Mouse (Mus musculus): ENCODE data around the gene Kera. TPM values are rescaled to one million over a fixed set of nuclear protein-coding genes. Genes with fewer than 3 reads are reported as not detected.

The Kera gene
- polyA plus RNA-seq, 1 experiment from 2014 or later: 0.13 TPM

Other genes starting within 250 kb of the Kera start
- gene Dcn, start 127.3 kb upstream of the Kera start, polyA plus RNA-seq (2015; fragmentation: Nextera tagmentation; extraction: Ambion mirVana): 52.8 and 56.8 TPM in 2 replicates
- gene Lum, start 41.8 kb upstream of the Kera start, polyA plus RNA-seq (2015; fragmentation: Nextera tagmentation; extraction: Ambion mirVana): 41.7 and 45.6 TPM in 2 replicates
- 0.08 TPM in 1 of 2 replicates, not detected in the other for gene Epyc, start 37.2 kb downstream of the Kera start, polyA plus RNA-seq (2015; fragmentation: Nextera tagmentation; extraction: Ambion mirVana)
- gene Ccer1, start 86.2 kb downstream of the Kera start, polyA plus RNA-seq (2015; fragmentation: Nextera tagmentation; extraction: Ambion mirVana): not detected in 2 replicates
- gene C030005K15Rik, start 119.9 kb downstream of the Kera start, polyA plus RNA-seq (2015; fragmentation: Nextera tagmentation; extraction: Ambion mirVana): not detected in 2 replicates